Mouse (Mus musculus): ENCODE measurements at regions not wholly inside any gene's neighbourhood (a gene's known extent, or its start where the extent isn't known, plus 50 kb on each side); places are given as distances from the start of the nearest gene placed in this dataset.

- H3K27ac ChIP-seq (ENCODE audit: control insufficient read depth, low read depth, low read length), result no peak overlapping the region
Observed at GRCm38 (mm10) chr4:153806180-153806692, 150.8 kb upstream of the A430005L14Rik start.

GRCm38 (mm10) chr4:153806820-153807436, 150.1 kb upstream of the A430005L14Rik start:
- TF ChIP-seq NRF1 (IDR thresholded peaks at IDR 0.05; ENCODE audit: insufficient read depth, low read depth, low read length, poor library complexity, severe bottlenecking) (no peak), CHD2 (IDR thresholded peaks at IDR 0.05; ENCODE audit: low read length) (no peak), ZNF384 (IDR thresholded peaks at IDR 0.05; ENCODE audit: low read depth, low read length) (no peak), ZC3H11A (IDR thresholded peaks at IDR 0.05; ENCODE audit: low read depth, low read length) (no peak), POLR2AphosphoS2 (IDR thresholded peaks at IDR 0.05; ENCODE audit: low read length) (no peak), MEF2A (IDR thresholded peaks at IDR 0.05; ENCODE audit: extremely low read depth, insufficient replicate concordance, low read depth, low read length, poor library complexity, severe bottlenecking) (no peak), UBTF (IDR thresholded peaks at IDR 0.05; ENCODE audit: borderline replicate concordance, insufficient read depth, low read depth, low read length) (no peak), JUND (IDR thresholded peaks at IDR 0.05; ENCODE audit: low read depth, low read length) (no peak), MAFK (IDR thresholded peaks at IDR 0.05; ENCODE audit: borderline replicate concordance, low read depth, low read length) (no peak), TCF12 (IDR thresholded peaks at IDR 0.05; ENCODE audit: low read depth, low read length) (no peak), RAD21 (IDR thresholded peaks at IDR 0.05; ENCODE audit: low read depth, low read length) (no peak), MYB (IDR thresholded peaks at IDR 0.05; ENCODE audit: low read depth, low read length) (no peak), CHD1 (IDR thresholded peaks at IDR 0.05; ENCODE audit: low read depth, low read length) (no peak), MYC (IDR thresholded peaks at IDR 0.05; ENCODE audit: low read depth, low read length) (no peak), CTCF (IDR thresholded peaks at IDR 0.05 in 2 of 3, conservative IDR thresholded peaks at IDR 0.05 in 1 of 3; ENCODE audit: control insufficient read depth in 1 of 3, insufficient read depth in 1 of 3, low read depth in 2 of 3, low read length in 3 of 3, poor library complexity in 1 of 3, severe bottlenecking in 1 of 3) (no peak), RCOR1 (IDR thresholded peaks at IDR 0.05; ENCODE audit: low read depth, low read length) (no peak), MAZ (IDR thresholded peaks at IDR 0.05; ENCODE audit: low read depth, low read length) (no peak), POLR2A (IDR thresholded peaks at IDR 0.05; ENCODE audit: control insufficient read depth in 1 of 2, insufficient read depth in 1 of 2, low read depth in 1 of 2, low read length in 2 of 2, poor library complexity in 1 of 2) (no peak), POLR2AphosphoS5 (IDR thresholded peaks at IDR 0.05; ENCODE audit: borderline replicate concordance, low read depth, low read length) (no peak)
- H3K4me3 ChIP-seq (ENCODE audit: control insufficient read depth in 1 of 2, insufficient read depth in 1 of 2, low read depth in 2 of 2, low read length in 2 of 2), result no peak overlapping the region
- no peaks in the 10 kb centered on the region for H3K4me1 ChIP-seq (ENCODE audit: control insufficient read depth in 1 of 2, insufficient read depth in 2 of 2, low read length in 2 of 2)
- no peaks in the 10 kb centered on the region for H3K9me3 ChIP-seq (replicated peaks; ENCODE audit: insufficient read depth, low read length)
- H3K36me3 ChIP-seq (ENCODE audit: control insufficient read depth in 1 of 2, insufficient read depth in 2 of 2, low read length in 2 of 2), result no peaks in the 10 kb centered on the region
- no peak overlapping the region for H3K27ac ChIP-seq (ENCODE audit: control insufficient read depth, low read depth, low read length)
- no peak overlapping the region for H3K9ac ChIP-seq (ENCODE audit: control insufficient read depth, low read depth, low read length, poor library complexity, severe bottlenecking)
- no peaks in the 10 kb centered on the region for H3K79me2 ChIP-seq (ENCODE audit: control insufficient read depth, insufficient read depth, low read length, poor library complexity)
- DNase-seq (ENCODE audit: low read depth, low spot score), result no peak
- no peaks in the 10 kb centered on the region for H3K27me3 ChIP-seq (ENCODE audit: control insufficient read depth in 1 of 2, insufficient read depth in 2 of 2, low read length in 2 of 2)

More at GRCm38 (mm10) chr4:153806180-153806692, 150.8 kb upstream of the A430005L14Rik start:
- no peaks in the 10 kb centered on the region for H3K36me3 ChIP-seq (ENCODE audit: control insufficient read depth in 1 of 2, insufficient read depth in 2 of 2, low read length in 2 of 2)
- H3K79me2 ChIP-seq (ENCODE audit: control insufficient read depth, insufficient read depth, low read length, poor library complexity), result no peaks in the 10 kb centered on the region
- no peaks in the 10 kb centered on the region for H3K9me3 ChIP-seq (replicated peaks; ENCODE audit: insufficient read depth, low read length)
- no peak overlapping the region for H3K4me3 ChIP-seq (ENCODE audit: control insufficient read depth in 1 of 2, insufficient read depth in 1 of 2, low read depth in 2 of 2, low read length in 2 of 2)
- H3K27me3 ChIP-seq (ENCODE audit: control insufficient read depth in 1 of 2, insufficient read depth in 2 of 2, low read length in 2 of 2), result no peaks in the 10 kb centered on the region
- no peak for DNase-seq (ENCODE audit: low read depth, low spot score)
- TF ChIP-seq CHD2 (IDR thresholded peaks at IDR 0.05; ENCODE audit: low read length) (no peak), POLR2AphosphoS2 (IDR thresholded peaks at IDR 0.05; ENCODE audit: low read length) (no peak), USF2 (IDR thresholded peaks at IDR 0.05; ENCODE audit: borderline replicate concordance in 1 of 2, insufficient read depth in 1 of 2, low read depth in 1 of 2, low read length in 2 of 2) (no peak), CHD1 (IDR thresholded peaks at IDR 0.05; ENCODE audit: low read depth, low read length) (no peak), KAT2A (conservative IDR thresholded peaks at IDR 0.05; ENCODE audit: low read depth, low read length) (no peak), MAZ (IDR thresholded peaks at IDR 0.05; ENCODE audit: low read depth, low read length) (no peak), CTCF (IDR thresholded peaks at IDR 0.05 in 2 of 3, conservative IDR thresholded peaks at IDR 0.05 in 1 of 3; ENCODE audit: control insufficient read depth in 1 of 3, insufficient read depth in 1 of 3, low read depth in 2 of 3, low read length in 3 of 3, poor library complexity in 1 of 3, severe bottlenecking in 1 of 3) (no peak), GATA1 (IDR thresholded peaks at IDR 0.05; ENCODE audit: low read depth, low read length) (no peak), MYC (IDR thresholded peaks at IDR 0.05; ENCODE audit: low read depth, low read length) (no peak), GABPA (IDR thresholded peaks at IDR 0.05; ENCODE audit: low read depth, low read length) (no peak), SMC3 (IDR thresholded peaks at IDR 0.05; ENCODE audit: low read depth, low read length) (no peak), MXI1 (IDR thresholded peaks at IDR 0.05; ENCODE audit: low read depth, low read length) (no peak), RAD21 (IDR thresholded peaks at IDR 0.05; ENCODE audit: low read depth, low read length) (no peak), JUND (IDR thresholded peaks at IDR 0.05; ENCODE audit: low read depth, low read length) (no peak), MYB (IDR thresholded peaks at IDR 0.05; ENCODE audit: low read depth, low read length) (no peak), POLR2A (IDR thresholded peaks at IDR 0.05; ENCODE audit: control insufficient read depth in 1 of 2, insufficient read depth in 1 of 2, low read depth in 1 of 2, low read length in 2 of 2, poor library complexity in 1 of 2) (no peak), ZC3H11A (IDR thresholded peaks at IDR 0.05; ENCODE audit: low read depth, low read length) (no peak), ELF1 (IDR thresholded peaks at IDR 0.05; ENCODE audit: low read depth, low read length) (no peak)
- H3K4me1 ChIP-seq (ENCODE audit: control insufficient read depth in 1 of 2, insufficient read depth in 2 of 2, low read length in 2 of 2), result no peaks in the 10 kb centered on the region
- no peak overlapping the region for H3K9ac ChIP-seq (ENCODE audit: control insufficient read depth, low read depth, low read length, poor library complexity, severe bottlenecking)

All from MEL (cell line).